Mouse (Mus musculus): Measurements from ENCODE around the gene Cd8a. TPM values are rescaled to one million over a fixed set of nuclear protein-coding genes. Genes with fewer than 3 reads are reported as not detected.
A peak's percentile ranks its signal among the peaks of the same experiment; 100 is the strongest.

Cd8a gene
- polyA plus RNA-seq, 1 experiment: not detected

DNA sequence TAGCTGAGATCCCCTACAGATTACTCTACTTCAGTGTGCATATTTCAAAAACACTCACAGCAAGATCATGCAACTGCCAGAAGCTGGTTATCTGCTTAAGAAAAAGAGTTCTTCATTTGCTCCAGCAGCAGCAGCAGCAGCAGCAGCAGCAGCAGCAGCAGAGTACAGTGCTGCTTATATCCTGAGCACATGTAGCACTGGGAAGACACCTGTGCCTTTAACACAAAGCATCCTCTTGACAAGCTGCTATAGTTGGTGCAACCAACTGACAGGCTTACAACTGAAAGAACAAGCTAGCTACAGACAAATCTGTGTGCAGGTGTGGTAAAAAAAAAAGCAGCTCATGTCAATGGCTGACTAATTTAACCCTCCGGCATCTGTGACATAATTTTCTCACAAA lies 22.8 kb downstream of the Cd8a start:
- H3K4me3 ChIP-seq (ENCODE audit: insufficient read depth, low read length): no peak overlapping the region
- peaks cover 4% of the 10 kb centered on the region; the same call in 1 of the 2 replicates for H3K4me1 ChIP-seq (ENCODE audit: control insufficient read depth, insufficient read depth, low read length)
- no peak overlapping the region for H3K27ac ChIP-seq (ENCODE audit: insufficient read depth, low read length)
- TF ChIP-seq CTCF (IDR thresholded peaks at IDR 0.05; ENCODE audit: extremely low read depth, insufficient read depth, low read length) (no peak), POLR2A (IDR thresholded peaks at IDR 0.05; ENCODE audit: extremely low read depth, insufficient read depth, low read length) (no peak)

DNA sequence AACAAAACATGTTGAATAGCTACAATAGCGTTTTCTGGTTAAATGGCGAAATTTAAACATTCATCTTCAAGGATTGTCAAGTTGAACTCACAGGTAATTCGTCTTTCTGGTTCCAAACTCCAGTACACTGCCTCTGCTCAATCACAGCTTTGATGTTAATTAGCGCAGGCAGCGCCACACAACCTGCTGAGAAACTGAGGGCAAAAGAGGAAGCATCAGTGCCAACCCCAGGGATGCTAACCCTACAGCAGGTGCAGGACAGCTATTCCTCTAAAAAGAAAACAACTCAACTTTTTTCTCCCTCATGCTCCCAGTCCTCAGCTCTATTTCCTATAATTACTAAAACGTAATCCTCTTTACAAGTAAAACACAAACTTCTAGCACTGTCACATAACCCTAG lies 23.5 kb downstream of the Cd8a start:
- H3K4me1 ChIP-seq (ENCODE audit: control insufficient read depth, insufficient read depth, low read length): peaks cover 4% of the 10 kb centered on the region; the same call in 1 of the 2 replicates
- TF ChIP-seq POLR2A (IDR thresholded peaks at IDR 0.05; ENCODE audit: extremely low read depth, insufficient read depth, low read length): no peak
- TF ChIP-seq CTCF (IDR thresholded peaks at IDR 0.05; ENCODE audit: extremely low read depth, insufficient read depth, low read length): no peak
- H3K27ac ChIP-seq (ENCODE audit: insufficient read depth, low read length): no peak overlapping the region
- H3K4me3 ChIP-seq (ENCODE audit: insufficient read depth, low read length): no peak overlapping the region

DNA sequence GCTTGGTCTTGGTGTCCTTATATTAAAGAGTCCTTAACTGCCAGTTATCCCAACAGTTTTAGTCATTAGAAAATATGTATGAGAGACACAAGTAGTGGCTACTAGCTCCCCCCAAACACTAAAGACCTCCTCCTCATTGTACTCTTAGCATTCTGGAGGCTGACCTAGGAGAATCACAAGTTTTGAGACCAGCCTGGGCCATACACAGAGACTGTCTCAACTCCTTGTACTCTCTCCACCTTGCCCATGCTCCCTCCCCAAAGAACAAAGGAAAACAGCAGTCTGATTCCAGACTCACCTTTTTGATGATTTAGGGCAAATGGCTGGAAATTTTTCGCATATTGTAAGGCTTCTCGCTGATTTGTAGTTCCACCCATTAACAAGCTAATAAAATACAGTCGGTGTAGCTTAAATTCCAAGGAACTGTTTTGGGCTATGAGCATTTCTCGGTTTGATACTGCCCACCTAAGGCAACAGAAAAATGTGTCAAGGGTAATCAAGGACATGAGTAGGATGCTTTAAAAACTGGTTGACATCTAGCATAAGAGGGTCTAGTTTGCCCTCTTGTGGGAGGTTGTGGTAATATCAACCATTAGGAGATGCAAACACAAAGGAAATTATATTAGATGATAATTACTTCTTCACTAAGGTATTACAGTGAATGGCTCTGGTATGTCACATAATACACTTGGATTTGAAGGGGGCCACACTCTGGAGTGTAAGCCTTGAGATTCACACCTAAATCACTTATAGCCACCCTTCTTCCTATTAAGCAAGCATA lies 25.8 kb downstream of the Cd8a start:
- peak; percentile 9; the same call in 1 of the 2 replicates for TF ChIP-seq CTCF (IDR thresholded peaks at IDR 0.05; ENCODE audit: extremely low read depth, insufficient read depth, low read length)
- no peak for TF ChIP-seq POLR2A (IDR thresholded peaks at IDR 0.05; ENCODE audit: extremely low read depth, insufficient read depth, low read length)
- Histone ChIP-seq H3K27ac (ENCODE audit: insufficient read depth, low read length) (0 out of 2 replicates have a peak overlapping the region, but pooled peaks have one; percentile 47), H3K4me3 (ENCODE audit: insufficient read depth, low read length) (no peak overlapping the region), H3K4me1 (ENCODE audit: control insufficient read depth, insufficient read depth, low read length) (peaks cover 4% of the 10 kb centered on the region; the same call in 1 of the 2 replicates)

DNA sequence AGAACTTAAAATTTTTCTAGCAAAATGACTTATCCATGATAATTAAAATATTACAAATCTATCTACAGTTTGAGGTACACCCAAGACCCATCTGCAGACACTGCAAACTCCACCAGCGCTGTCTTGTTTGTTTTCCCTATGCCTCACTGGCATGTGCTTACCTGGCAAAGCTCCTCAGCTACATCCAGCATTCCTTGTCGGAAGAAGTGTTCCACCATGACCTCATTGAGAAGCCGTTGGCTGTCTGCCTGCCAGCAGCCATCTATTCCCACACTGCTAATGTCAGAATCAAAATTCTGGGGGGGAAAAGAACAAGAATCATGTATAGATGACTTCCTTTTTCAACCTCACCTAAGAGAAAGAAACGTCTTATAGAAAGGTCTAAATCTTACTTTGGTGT lies 41.4 kb downstream of the Cd8a start:
- H3K4me3 ChIP-seq (ENCODE audit: insufficient read depth, low read length): no peak overlapping the region
- no peak overlapping the region for H3K27ac ChIP-seq (ENCODE audit: insufficient read depth, low read length)
- no peaks in the 10 kb centered on the region; the same call in 1 of the 2 replicates for H3K4me1 ChIP-seq (ENCODE audit: control insufficient read depth, insufficient read depth, low read length)
- TF ChIP-seq POLR2A (IDR thresholded peaks at IDR 0.05; ENCODE audit: extremely low read depth, insufficient read depth, low read length) (no peak), CTCF (IDR thresholded peaks at IDR 0.05; ENCODE audit: extremely low read depth, insufficient read depth, low read length) (no peak)

DNA sequence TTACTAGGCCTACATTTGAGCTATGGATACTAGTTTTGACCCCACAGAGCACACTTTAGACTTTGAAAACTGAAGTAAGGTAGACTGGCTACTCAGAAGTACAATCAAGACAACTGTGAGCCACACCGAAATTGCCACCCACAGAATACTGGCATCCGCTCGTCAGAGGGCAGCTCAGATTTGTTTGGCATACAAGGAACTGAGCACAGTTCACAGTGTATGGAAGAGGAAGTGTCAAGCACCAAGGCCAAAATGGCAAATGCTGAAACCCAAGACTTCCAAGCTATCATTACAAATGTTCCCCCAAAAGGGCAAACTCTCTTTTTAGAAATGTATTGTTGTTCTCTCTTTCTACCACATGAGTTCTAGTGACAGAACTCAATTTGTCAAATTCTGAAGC lies 42.2 kb downstream of the Cd8a start:
- Histone ChIP-seq H3K4me1 (ENCODE audit: control insufficient read depth, insufficient read depth, low read length) (no peaks in the 10 kb centered on the region; the same call in 1 of the 2 replicates), H3K27ac (ENCODE audit: insufficient read depth, low read length) (no peak overlapping the region), H3K4me3 (ENCODE audit: insufficient read depth, low read length) (no peak overlapping the region)
- TF ChIP-seq POLR2A (IDR thresholded peaks at IDR 0.05; ENCODE audit: extremely low read depth, insufficient read depth, low read length): no peak
- no peak for TF ChIP-seq CTCF (IDR thresholded peaks at IDR 0.05; ENCODE audit: extremely low read depth, insufficient read depth, low read length)

DNA sequence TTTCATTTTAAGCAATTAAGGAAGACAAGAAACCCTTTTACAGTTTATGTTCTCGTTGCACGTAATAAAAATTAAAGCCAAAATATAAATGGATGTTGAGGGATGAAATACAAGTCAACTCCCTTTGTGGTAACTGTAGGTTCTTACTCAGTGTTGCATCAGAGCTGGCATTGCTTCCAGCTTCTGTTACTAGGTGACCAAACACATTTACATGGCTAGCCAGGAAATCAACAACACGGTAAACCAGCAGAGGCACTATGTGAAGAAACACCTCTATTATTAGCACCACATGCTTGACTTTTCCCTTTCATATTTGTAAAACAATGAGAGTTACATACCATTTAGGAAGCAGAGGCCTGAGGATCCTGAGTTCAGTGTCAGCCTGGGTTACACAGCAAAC lies 45.6 kb downstream of the Cd8a start:
- no peaks in the 10 kb centered on the region; the same call in 1 of the 2 replicates for H3K4me1 ChIP-seq (ENCODE audit: control insufficient read depth, insufficient read depth, low read length)
- TF ChIP-seq POLR2A (IDR thresholded peaks at IDR 0.05; ENCODE audit: extremely low read depth, insufficient read depth, low read length): no peak
- no peak for TF ChIP-seq CTCF (IDR thresholded peaks at IDR 0.05; ENCODE audit: extremely low read depth, insufficient read depth, low read length)
- H3K27ac ChIP-seq (ENCODE audit: insufficient read depth, low read length): no peak overlapping the region

DNA sequence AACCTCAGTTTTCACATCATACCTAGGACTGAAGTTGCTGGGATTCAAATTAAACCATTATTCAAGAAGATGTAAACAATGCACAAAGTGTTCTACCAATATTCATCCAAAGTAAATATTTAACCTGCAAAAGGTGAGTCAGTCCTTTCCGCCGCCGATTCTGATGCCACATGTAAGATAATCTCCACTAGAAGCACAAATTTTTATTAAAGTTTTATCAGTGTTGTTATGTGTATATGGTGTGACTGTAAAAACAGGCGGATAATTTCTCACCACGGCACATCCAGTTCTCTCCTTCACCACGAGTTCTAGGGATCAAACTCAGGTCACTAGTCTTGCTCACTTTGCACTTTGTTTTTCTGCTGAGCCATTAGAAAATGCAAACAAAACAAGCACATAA lies 47.6 kb downstream of the Cd8a start:
- Histone ChIP-seq H3K27ac (ENCODE audit: insufficient read depth, low read length) (no peak overlapping the region), H3K4me1 (ENCODE audit: control insufficient read depth, insufficient read depth, low read length) (peaks cover 1% of the 10 kb centered on the region; the same call in 1 of the 2 replicates), H3K4me3 (ENCODE audit: insufficient read depth, low read length) (no peak overlapping the region)
- TF ChIP-seq POLR2A (IDR thresholded peaks at IDR 0.05; ENCODE audit: extremely low read depth, insufficient read depth, low read length): no peak
- no peak for TF ChIP-seq CTCF (IDR thresholded peaks at IDR 0.05; ENCODE audit: extremely low read depth, insufficient read depth, low read length)

More for the DNA sequence above, 45.6 kb downstream of the Cd8a start:
- H3K4me3 ChIP-seq (ENCODE audit: insufficient read depth, low read length): no peak overlapping the region

DNA sequence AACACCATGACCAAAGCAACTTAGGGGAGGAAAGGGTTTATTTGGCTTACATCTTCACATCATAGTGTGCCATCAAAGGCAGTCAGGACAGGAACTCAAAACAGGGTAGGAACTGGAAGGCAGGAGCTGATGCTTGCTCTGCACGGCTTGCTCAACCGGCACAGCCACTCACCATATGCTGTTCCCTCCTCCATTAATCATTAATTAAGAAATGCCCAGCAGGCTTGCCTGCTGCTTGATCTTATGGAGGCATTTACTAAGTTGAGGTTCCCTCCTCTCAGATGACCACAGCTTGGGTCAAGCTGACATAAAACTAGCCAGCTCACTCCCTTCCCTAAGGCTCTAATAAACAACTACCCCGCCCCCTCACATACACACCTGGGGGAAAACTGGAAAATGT lies 48.9 kb downstream of the Cd8a start:
- H3K4me1 ChIP-seq (ENCODE audit: control insufficient read depth, insufficient read depth, low read length): peaks cover 4% of the 10 kb centered on the region
- H3K4me3 ChIP-seq (ENCODE audit: insufficient read depth, low read length): no peak overlapping the region
- no peak for TF ChIP-seq POLR2A (IDR thresholded peaks at IDR 0.05; ENCODE audit: extremely low read depth, insufficient read depth, low read length)
- no peak for TF ChIP-seq CTCF (IDR thresholded peaks at IDR 0.05; ENCODE audit: extremely low read depth, insufficient read depth, low read length)
- no peak overlapping the region for H3K27ac ChIP-seq (ENCODE audit: insufficient read depth, low read length)

DNA sequence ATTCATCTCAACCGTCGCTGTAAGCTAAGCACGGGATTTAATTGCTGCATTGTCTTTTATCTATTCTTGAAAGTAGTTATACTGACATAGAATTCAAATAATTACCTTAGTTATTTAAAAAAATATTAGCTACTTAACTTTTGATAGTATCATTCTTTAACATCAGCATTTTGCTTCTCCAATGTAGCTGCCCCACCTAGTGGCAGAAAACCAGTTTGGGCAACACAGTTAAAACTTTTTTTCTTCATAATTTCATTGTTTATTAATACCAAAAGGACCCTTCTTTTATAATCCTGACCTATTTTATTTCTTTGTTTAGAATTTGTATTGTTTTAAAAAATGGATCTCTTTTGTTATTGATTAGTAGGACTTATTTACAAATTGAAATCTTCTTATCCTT lies 49.9 kb downstream of the Cd8a start:
- TF ChIP-seq POLR2A (IDR thresholded peaks at IDR 0.05; ENCODE audit: extremely low read depth, insufficient read depth, low read length) (no peak), CTCF (IDR thresholded peaks at IDR 0.05; ENCODE audit: extremely low read depth, insufficient read depth, low read length) (peak; percentile 20; the same call in 1 of the 2 replicates)
- peaks cover 4% of the 10 kb centered on the region for H3K4me1 ChIP-seq (ENCODE audit: control insufficient read depth, insufficient read depth, low read length)
- no peak overlapping the region for H3K27ac ChIP-seq (ENCODE audit: insufficient read depth, low read length)

DNA sequence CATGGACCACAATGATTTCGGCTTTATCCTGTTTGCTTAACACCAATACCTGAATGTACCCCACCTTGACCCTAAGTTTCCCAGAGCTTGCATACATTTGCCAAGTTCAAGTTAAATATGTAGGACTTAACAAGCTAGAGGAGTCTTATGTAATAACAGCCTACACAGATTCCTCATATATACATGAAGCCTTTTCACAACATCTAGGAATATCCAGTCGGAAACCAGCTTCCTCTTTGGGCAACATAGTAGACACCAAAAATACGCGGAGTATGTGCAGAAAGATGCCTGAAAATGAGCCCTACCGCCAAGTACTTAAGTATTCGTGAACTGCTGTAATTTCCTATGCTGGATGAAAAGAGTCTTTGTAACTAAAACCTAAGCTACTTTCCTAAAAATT lies 52.5 kb downstream of the Cd8a start:
- H3K4me3 ChIP-seq (ENCODE audit: insufficient read depth, low read length): no peak overlapping the region
- H3K27ac ChIP-seq (ENCODE audit: insufficient read depth, low read length): no peak overlapping the region
- peaks cover 7% of the 10 kb centered on the region for H3K4me1 ChIP-seq (ENCODE audit: control insufficient read depth, insufficient read depth, low read length)
- TF ChIP-seq CTCF (IDR thresholded peaks at IDR 0.05; ENCODE audit: extremely low read depth, insufficient read depth, low read length): no peak

More for the DNA sequence above, 49.9 kb downstream of the Cd8a start:
- no peak overlapping the region for H3K4me3 ChIP-seq (ENCODE audit: insufficient read depth, low read length)

Data from cortical plate, adult 2 months (tissue).